Mouse (Mus musculus): ENCODE measurements around the gene Ephb4.

Ephb4 gene

GRCm38 (mm10) chr5:137333512-137334174 is 16.3 kb upstream of the Ephb4 start, which contains the start of gene Slc12a9:
Slc12a9 (minus strand) TSS chr5:137333597.
- peak; percentile 57; the same call in 1 of the 2 replicates for ATAC-seq (ENCODE audit: insufficient number of reproducible peaks, low FRiP score, low TSS enrichment)

GRCm38 (mm10) chr5:137334317-137334716 is 15.6 kb upstream of the Ephb4 start:
- ATAC-seq (ENCODE audit: insufficient number of reproducible peaks, low FRiP score, low TSS enrichment), result no peak

- ATAC-seq (ENCODE audit: insufficient number of reproducible peaks, low FRiP score, low TSS enrichment), result no peak
These were observed 14.8 kb upstream of the Ephb4 start for GRCm38 (mm10) chr5:137335066-137335465.

- ATAC-seq (ENCODE audit: insufficient number of reproducible peaks, low FRiP score, low TSS enrichment), result no peak
These were observed 12.7 kb upstream of the Ephb4 start for GRCm38 (mm10) chr5:137337190-137337589.

- peak; percentile 81 for ATAC-seq (ENCODE audit: insufficient number of reproducible peaks, low FRiP score, low TSS enrichment)
These were observed 11.7 kb upstream of the Ephb4 start for GRCm38 (mm10) chr5:137338256-137338655.

- no peak for ATAC-seq (ENCODE audit: insufficient number of reproducible peaks, low FRiP score, low TSS enrichment)
These were observed 11.1 kb upstream of the Ephb4 start for GRCm38 (mm10) chr5:137338663-137339289.

GRCm38 (mm10) chr5:137339290-137339979 is 10.5 kb upstream of the Ephb4 start:
- ATAC-seq (ENCODE audit: insufficient number of reproducible peaks, low FRiP score, low TSS enrichment), result 0 out of 2 replicates have a peak, but pooled peaks have one; percentile 6

- no peak for ATAC-seq (ENCODE audit: insufficient number of reproducible peaks, low FRiP score, low TSS enrichment)
These were observed 9.7 kb upstream of the Ephb4 start for GRCm38 (mm10) chr5:137340222-137340621.

GRCm38 (mm10) chr5:137342407-137343012 is 7.4 kb upstream of the Ephb4 start:
- no peak for ATAC-seq (ENCODE audit: insufficient number of reproducible peaks, low FRiP score, low TSS enrichment)

GRCm38 (mm10) chr5:137343412-137343811 is 6.5 kb upstream of the Ephb4 start:
- ATAC-seq (ENCODE audit: insufficient number of reproducible peaks, low FRiP score, low TSS enrichment), result no peak

- ATAC-seq (ENCODE audit: insufficient number of reproducible peaks, low FRiP score, low TSS enrichment), result no peak
These were observed 6.0 kb upstream of the Ephb4 start for GRCm38 (mm10) chr5:137343869-137344268.

GRCm38 (mm10) chr5:137345821-137346220 is 4.1 kb upstream of the Ephb4 start:
- ATAC-seq (ENCODE audit: insufficient number of reproducible peaks, low FRiP score, low TSS enrichment), result no peak

- no peak for ATAC-seq (ENCODE audit: insufficient number of reproducible peaks, low FRiP score, low TSS enrichment)
These were observed 3.5 kb upstream of the Ephb4 start for GRCm38 (mm10) chr5:137346388-137346787.

GRCm38 (mm10) chr5:137346983-137347382 is 2.9 kb upstream of the Ephb4 start:
- ATAC-seq (ENCODE audit: insufficient number of reproducible peaks, low FRiP score, low TSS enrichment), result no peak

GRCm38 (mm10) chr5:137347856-137348255 is 2.1 kb upstream of the Ephb4 start:
- ATAC-seq (ENCODE audit: insufficient number of reproducible peaks, low FRiP score, low TSS enrichment), result no peak

- ATAC-seq (ENCODE audit: insufficient number of reproducible peaks, low FRiP score, low TSS enrichment), result no peak
These were observed 1.2 kb upstream of the Ephb4 start for GRCm38 (mm10) chr5:137348482-137349383.

- ATAC-seq (ENCODE audit: insufficient number of reproducible peaks, low FRiP score, low TSS enrichment), result no peak
These were observed 522 bp downstream of the Ephb4 start for GRCm38 (mm10) chr5:137350205-137351057.

- ATAC-seq (ENCODE audit: insufficient number of reproducible peaks, low FRiP score, low TSS enrichment), result no peak
These were observed 1.1 kb downstream of the Ephb4 start for GRCm38 (mm10) chr5:137351058-137351380.

GRCm38 (mm10) chr5:137351394-137351793 is 1.5 kb downstream of the Ephb4 start:
- no peak for ATAC-seq (ENCODE audit: insufficient number of reproducible peaks, low FRiP score, low TSS enrichment)

Measured in cerebellum, adult (tissue).